Mouse (Mus musculus) left cerebral cortex, postnatal 10 days (tissue): ENCODE data around the gene Tmem121. TPM values are rescaled to one million over a fixed set of nuclear protein-coding genes. Genes with fewer than 3 reads are reported as not detected.
"Not testable (repeated sequence)": the region's sequence is repeated elsewhere in the genome, so short reads cannot be mapped to it uniquely, and the experiment has no call there.

Source experiments
- DNase-seq, 2 experiments: peaks; one replicate each; pipeline ENCODE4 v3.0.0; 2021 to 2022; ENCODE audit warnings: low spot score in 2 of 2, mixed read lengths in 1 of 2; ENCODE audit errors: extremely low spot score in 1 of 2
- intact Hi-C: fragments of 180-260 bp; cut with DNase I; formaldehyde crosslinking; loops from one replicate; pipeline ENCODE4 v1.15.1; 2025
- total RNA-seq, 2 experiments: library from RNA; stranded (reverse); gene quantifications; 2 replicates each; pipeline ENCODE4 v1.2.3; 2021

The Tmem121 gene
- total RNA-seq, 2 experiments from 2014 or later: 35.0 to 39.1 TPM

DNA sequence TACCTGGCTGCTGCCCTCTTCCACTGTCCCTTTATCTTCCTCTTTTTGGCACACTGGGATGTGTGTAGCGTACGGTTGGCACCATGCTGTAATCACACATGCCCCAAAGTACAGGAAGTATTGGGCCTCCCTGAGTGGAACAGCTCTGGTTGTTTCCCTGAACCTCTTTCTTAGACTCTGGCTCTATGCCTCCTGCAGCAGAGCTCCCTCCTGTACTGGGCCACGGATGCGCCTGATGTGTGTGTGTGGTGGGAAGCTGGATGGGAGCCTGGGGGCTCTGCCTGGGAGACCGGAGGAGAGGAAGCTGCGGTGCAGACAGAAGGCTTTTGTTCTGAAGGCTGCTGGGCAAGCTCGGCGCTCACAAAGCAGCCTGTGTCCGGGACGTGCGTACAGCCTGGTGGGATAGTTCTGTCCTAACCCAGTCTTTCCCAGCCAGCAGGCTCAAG lies 22.1 kb upstream of the Tmem121 start:
- intact Hi-C loops: no loop called here
- peak in 1 of 2 experiments; percentile 67 for DNase-seq

DNA sequence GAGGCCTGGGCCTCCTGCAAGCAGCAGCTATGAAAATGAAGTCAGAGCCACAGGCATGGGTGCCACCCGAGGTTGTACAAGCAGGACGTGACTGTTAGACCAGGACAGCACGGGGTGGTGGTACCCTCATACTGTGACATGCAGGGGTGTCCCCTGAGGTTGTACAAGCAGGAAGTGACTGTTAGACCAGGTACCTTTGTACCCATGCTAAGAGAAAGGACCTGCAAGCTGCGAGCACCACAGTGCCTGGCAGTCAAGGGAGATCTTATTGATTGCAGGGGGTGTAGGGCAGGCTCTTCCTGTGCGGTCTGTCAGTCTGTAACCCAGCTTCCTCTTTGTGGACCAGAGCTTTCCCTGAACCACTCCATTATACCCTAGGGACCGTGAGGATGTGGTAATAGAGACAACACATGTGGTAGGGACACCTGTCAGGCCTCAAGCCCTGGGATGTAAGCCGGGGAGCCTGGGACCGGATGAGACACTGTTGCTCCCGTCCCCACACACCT lies 17.6 kb upstream of the Tmem121 start:
- no peak for DNase-seq
- intact Hi-C loops: no loop called here

DNA sequence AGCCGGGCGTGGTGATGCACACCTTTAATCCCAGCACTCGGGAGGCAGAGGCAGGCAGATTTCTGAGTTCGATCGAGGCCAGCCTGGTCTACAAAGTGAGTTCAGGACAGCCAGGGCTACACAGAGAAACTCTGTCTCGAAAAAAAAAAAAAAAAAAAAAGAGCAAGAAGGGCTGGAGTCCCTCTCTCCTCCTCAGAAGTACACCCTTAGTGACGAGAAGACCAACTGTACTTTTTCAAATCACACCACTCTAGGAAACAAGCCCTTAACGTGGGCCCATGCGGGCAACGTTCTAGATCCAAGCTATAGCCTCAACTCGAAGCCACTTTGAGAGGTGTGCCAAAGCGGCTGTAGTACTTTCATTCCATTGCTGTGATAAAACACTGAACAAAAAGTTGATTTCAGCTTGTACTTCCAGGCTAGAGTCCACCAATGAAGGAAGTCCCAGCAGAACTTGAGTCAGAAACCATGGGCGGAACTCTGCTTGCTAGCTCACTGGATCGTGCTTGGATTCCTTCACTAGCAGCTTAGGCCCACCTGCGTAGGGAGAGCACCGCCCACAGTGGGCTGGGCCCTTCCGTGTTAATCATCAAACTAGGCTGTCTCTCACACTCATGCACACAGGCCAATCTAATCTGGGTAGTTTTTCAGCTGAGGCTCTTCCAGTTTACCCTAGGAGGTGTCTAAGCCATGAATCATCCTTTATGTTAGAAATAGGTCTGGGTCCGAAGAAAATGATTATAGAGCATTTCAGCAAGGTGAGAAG lies 8.6 kb upstream of the Tmem121 start:
- intact Hi-C loops: no loop called here
- DNase-seq: peak in 1 of 2 experiments; percentile 12

DNA sequence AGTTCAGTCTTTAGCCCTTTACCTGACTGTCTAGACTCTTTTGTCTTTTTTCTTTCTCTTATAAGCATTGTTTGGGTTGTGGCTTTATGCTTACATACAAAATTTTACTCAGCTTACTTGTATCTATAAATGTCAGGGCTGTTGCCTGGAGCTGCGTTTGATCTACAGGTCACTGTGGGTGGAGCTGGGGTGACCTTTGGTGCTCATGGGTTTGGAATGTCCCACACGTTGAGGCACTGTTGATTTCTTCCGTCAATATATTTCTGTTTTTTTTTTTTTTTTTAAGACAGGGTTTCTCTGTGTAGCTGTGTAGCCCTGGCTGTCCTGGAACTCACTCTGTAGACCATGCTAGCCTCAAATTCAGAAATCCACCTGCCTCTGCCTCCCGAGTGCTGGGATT lies 4.7 kb upstream of the Tmem121 start:
- intact Hi-C loops: no loop called here
- DNase-seq: no peak

DNA sequence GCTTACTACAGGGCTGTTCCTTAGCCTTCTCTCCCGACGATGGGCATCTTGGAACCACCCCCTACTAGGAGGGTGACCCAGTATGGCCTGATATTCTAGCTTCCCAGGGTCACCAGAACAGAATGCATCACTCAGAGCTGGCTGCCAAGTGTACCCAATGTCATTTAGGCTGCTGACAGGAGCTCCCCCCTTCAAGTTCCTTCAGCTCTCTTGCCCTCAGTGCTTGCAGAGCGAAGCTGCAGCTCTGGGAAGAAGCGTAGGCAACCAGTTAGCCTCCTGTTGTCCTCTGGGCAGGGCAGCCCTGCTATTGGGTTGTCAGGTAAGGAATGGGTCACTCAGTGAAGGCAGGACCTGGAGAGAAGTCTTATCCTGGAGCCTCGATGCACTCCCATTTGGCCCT lies 785 bp upstream of the Tmem121 start:
- no peak for DNase-seq
- intact Hi-C loops: loop anchor here (5.0 kb wide), 1 partner anchor 43 kb away; the partner anchor contains the start of gene Crip2

DNA sequence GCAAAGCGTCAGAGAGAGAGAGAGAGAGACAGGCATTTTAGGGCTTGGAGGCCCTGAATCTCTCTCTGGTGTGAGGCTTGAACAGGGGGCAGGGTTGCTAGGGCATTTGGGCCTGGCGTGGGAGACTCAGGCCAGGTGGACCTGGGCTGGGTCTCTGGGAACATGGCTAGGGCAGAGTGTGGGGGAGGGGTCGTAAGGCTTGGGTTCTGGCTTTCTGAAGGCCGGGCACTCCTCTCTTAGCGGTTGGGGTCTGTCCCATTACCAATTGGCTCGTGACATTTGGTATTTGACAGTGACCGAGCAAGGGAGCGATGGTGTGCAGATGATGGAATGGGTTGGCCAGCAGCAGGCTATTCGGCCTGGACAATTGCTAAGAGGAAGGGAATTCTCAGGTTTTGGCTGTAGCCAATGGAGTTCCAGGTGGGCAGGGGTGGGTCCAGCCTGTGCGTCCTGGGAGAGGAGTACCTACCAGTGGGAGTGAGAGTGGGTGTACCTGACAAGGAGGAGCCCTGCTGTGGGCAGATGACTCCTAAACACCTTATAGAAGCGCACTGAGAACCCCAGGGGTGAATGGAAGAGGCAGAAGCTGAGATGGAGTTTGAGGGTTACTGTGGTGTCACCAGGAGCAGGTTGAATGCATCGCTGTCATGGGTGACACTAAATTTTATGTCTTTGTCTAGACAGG lies 738 bp downstream of the Tmem121 start:
- DNase-seq: peak in 1 of 2 experiments; percentile 45
- intact Hi-C loops: loop anchor here (5.0 kb wide), 1 partner anchor 44 kb away; the partner anchor contains the start of gene Crip2

DNA sequence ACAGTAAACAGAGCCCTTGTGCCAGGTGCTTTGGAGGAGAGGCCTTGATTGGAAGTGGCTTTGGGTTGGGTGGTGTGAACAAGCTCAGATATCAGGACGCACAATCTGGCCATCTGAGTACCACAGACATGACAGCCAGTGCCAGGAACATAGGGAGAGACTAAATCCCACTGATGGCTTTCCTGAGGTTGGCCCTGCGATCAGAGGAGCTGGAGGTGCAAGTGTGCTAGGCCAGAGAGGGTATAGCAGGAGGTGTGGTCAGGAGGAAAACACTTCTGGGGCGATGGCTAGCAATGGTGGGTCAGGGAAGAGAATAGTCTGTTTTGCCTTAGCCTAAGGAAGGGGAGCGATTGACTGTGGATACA lies 1.3 kb downstream of the Tmem121 start:
- DNase-seq: no peak
- intact Hi-C loops: loop anchor here (5.0 kb wide), 1 partner anchor 45 kb away; the partner anchor contains the start of gene Crip2

DNA sequence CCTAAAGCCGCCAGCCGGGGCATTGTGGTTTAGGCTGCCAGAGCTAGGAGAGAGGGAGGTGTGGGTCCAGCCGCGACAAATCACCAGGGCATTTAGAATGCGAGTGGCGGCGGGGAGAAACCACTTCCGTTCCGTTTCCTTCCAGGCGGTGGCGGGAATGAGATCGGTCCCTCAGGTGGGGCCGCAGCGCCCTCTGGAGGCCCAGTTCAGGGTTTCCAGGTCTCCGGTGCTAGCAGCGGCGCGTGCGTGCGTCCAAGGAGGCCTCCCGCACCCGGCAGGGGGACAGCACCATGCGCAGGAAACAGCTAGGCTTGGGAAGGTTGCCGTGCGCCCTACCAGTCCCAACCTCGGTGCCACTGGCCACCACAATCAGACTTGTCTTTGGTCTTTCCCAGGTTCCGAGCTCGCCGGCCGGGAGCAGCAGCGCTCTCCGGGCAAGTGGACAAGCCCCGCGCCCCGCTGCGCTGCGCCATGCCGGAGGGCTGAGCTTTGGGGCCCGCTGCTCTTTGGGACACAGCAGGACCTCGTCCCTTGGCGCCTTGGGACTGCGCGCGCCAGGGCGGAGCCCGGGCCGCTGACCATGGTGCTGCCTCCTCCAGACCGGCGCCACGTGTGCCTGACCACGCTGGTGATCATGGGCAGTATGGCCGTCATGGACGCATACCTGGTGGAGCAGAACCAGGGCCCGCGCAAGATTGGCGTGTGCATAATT lies 2.0 kb downstream of the Tmem121 start:
- intact Hi-C loops: loop anchor here (5.0 kb wide), 1 partner anchor 45 kb away; the partner anchor contains the start of gene Crip2

DNA sequence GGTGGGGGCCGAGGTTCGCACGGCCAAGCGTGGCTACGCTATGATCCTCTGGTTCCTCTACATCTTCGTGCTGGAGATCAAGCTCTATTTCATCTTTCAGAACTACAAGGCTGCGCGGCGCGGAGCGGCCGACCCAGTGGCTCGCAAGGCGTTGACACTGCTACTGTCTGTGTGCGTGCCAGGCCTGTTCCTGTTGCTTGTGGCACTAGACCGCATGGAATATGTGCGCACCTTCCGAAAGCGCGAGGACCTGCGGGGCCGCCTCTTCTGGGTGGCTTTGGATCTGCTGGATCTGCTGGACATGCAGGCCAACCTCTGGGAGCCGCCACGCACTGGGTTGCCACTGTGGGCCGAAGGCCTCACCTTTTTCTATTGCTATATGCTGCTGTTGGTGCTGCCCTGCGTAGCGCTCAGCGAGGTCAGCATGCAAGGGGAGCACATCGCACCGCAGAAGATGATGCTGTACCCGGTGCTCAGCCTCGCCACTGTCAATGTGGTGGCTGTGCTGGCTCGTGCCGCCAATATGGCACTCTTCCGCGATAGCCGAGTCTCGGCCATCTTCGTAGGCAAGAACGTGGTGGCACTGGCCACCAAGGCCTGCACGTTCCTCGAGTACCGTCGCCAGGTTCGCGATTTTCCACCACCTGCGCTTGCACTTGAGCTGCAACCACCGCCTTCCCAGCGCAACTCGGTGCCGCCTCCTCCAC lies 2.8 kb downstream of the Tmem121 start:
- peak in 1 of 2 experiments; percentile 62 for DNase-seq
- intact Hi-C loops: loop anchor here (5.0 kb wide), 1 partner anchor 46 kb away; the partner anchor contains the start of gene Crip2

More for the DNA sequence above, 2.0 kb downstream of the Tmem121 start:
- DNase-seq: peak; percentile 89 to 92

DNA sequence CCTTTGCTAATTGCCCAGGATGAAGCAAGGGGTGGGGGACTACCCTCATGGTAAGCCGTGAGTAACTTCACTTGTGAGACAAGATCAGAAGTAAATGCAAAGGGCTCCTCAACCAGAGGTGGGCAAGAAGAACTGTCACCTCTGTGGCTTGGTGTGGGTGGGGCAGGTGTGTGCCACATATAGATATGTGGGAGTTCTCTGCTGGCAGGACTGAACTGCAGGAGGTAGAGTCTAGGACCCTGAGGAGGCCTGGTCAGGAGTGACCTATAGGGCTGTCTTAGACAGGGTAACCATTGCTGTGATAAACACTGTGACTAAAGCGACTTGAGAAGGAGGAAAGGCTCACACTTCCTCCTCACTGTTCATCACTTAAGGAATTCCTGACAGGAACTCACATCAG lies 7.7 kb downstream of the Tmem121 start:
- intact Hi-C loops: no loop called here
- DNase-seq: peak in 1 of 2 experiments; percentile 15

DNA sequence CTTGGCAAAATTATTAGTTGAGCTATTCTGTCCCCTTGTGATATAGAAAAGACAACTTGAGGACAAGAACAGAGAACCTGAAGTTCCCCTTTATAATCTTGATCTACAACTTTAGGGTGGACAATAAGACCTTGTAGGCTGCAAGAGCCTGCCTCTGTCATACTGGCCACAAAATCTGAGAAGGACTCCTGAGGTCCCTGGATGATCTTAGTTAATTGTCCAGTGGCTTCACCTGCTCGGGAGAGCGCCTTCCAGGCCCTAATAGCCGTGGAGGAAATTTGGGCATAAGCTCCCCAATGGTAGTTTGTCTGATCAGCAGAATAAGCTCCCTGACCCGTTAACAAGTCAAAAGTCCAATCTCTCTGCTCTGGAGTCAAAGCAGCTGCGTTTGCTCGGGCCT lies 13.4 kb downstream of the Tmem121 start:
- intact Hi-C loops: not testable (repeated sequence)

DNA sequence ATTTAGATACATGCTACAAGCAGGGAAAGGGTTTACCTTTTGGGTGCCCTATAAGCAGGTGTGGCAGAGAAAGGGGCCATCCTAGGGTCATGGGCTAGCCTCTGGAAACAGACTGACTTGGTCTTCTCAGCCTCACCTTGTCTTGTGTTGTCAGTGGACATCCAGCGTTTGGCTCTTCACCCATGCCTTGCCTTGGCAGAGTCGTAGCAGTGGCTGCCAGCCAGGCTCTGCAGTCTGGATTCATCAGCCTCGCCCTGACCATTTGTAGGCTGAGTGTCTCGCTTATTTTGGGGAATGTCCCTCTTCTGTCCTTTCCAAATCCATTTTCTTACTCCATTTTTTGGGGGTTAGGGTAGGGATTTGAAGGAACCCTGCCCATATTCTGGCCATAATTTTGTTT lies 15.6 kb downstream of the Tmem121 start:
- DNase-seq: peak in 1 of 2 experiments; percentile 38

More for the DNA sequence above, 13.4 kb downstream of the Tmem121 start:
- DNase-seq: not testable (repeated sequence)

DNA sequence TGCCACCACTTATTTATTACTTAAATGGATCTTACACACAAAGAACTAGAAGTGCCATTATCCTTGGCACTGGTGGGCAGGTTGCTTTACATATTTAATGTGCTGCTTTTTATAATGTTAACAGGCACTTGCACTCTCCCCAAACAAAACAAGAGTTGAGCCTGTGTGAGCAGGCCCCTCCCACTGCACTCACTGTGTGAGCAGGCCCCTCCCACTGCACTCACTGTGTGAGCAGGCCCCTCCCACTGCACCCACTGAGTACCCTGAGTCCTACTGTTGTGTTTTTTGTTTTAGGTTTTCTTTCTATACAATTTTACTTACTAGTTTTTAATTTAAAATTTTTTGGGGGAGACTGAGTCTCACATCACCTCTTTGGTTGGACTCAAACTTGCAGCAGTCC lies 16.3 kb downstream of the Tmem121 start:
- intact Hi-C loops: no loop called here
- DNase-seq: peak in 1 of 2 experiments; percentile 81

More for the DNA sequence above, 15.6 kb downstream of the Tmem121 start:
- intact Hi-C loops: no loop called here

DNA sequence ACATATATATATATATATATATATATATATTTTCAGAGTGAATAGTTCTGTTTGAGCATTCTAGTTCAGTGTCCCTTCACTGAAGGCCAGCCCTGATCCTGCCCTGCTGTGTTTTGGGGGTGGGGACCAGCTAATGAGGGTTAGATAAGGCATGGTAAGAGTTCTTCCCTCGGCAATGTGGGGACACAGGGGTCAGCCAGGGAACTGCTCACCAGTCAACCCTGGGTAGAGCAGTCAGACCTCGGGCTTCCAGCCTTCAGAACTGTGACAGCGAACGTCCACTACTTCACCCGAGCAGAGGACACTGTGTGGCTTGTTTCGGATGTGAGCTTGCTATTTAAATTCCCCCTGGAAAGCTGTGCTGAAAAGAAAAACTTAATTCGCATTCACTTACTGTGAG lies 17.8 kb downstream of the Tmem121 start:
- intact Hi-C loops: no loop called here
- DNase-seq: peak in 1 of 2 experiments; percentile 20

DNA sequence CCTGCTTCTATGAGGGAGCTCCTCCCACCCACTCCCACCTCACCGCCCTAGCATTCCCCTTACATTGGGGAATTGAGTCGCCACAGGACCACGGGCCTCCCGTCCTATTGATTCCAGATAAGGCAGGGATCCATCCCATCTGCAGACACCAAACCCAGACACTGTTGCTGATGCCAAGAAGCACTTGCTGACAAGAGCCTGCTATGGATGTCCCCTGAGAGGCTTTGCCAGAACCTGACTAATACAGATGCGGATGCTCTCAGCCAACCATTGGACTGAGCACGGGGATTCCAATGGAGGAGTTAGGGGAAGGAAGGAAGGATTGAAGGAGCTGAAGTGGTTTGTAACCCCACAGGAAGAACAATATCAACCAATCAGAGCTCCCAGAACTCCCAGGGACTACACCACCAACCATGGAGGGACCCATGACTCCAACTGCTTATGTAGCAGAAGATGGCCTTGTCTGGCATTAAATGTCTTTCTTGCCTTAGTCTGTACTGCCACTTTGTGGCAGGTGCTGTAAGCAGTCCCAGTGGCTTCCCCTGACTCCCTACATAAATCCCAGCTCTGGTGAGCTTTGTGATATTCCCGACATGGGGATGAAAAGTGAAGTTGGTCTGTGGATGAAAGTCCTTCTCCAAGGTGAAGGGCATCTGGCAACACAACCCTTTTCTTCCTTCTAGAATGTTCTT lies 19.7 kb downstream of the Tmem121 start:
- intact Hi-C loops: no loop called here
- peak in 1 of 2 experiments; percentile 26 for DNase-seq

DNA sequence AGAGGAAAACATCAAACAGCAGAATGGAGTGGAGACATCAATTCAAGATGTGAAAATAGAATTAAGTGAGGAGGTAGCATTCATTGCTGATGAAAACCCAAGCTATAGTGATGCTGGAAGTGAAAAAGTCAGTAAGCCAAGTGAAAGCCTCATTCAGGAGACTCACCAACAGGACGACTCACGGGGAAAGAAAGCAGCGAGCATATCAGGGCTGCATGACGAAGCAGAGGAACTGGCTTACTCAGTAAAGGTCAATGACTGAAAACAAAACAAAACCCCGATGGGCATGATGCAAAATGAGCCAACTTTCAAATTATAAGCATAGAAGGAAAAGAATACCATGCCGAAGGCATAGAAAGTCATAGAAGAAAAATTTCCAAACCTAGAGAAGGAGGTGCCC lies 22.0 kb downstream of the Tmem121 start:
- intact Hi-C loops: no loop called here
- no peak for DNase-seq

DNA sequence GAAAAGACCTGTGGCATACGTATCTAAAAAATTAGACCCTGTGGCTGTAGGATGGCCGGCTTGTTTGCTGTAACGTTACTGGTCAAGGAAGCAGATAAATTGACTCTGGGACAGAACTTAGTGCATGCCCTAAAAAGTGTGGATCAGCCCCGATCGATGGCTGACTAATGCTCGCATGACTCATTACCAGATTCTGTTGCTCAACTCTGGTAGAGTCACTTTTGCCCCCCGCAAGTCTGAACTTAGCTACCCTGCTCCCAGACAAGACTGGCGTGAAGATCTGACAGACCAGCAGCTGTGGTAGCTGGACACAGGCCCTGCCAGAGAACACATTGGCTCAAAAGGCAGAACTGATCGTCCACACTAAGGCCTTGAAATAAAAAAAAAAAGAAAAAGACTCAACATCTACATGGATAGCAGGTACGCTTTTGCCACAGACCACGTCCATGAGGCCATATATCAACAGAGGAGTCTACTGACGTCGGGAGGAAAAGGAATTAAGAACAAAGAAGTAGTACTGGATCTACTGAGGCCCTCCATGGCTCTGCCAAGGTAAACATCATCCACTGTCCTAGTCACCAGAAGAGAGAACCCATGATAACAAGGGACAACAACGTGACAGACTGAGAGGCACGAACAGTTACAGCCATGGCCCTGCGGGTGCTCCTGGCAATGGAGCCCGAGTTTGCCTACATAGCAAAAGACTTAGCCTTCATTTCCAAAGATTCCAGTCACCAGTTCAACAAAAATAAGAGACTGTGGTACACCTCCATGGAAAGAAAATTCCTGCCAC lies 25.1 kb downstream of the Tmem121 start:
- DNase-seq: no peak
- intact Hi-C loops: no loop called here
